Mouse (Mus musculus): ENCODE results near the gene Mdm2. TPM values are rescaled to one million over a fixed set of nuclear protein-coding genes. Genes with fewer than 3 reads are reported as not detected.
A peak's percentile ranks its signal among the peaks of the same experiment; 100 is the strongest.

Mdm2 gene
- polyA plus RNA-seq, 1 experiment from 2014 or later, result 20.7 TPM

DNA sequence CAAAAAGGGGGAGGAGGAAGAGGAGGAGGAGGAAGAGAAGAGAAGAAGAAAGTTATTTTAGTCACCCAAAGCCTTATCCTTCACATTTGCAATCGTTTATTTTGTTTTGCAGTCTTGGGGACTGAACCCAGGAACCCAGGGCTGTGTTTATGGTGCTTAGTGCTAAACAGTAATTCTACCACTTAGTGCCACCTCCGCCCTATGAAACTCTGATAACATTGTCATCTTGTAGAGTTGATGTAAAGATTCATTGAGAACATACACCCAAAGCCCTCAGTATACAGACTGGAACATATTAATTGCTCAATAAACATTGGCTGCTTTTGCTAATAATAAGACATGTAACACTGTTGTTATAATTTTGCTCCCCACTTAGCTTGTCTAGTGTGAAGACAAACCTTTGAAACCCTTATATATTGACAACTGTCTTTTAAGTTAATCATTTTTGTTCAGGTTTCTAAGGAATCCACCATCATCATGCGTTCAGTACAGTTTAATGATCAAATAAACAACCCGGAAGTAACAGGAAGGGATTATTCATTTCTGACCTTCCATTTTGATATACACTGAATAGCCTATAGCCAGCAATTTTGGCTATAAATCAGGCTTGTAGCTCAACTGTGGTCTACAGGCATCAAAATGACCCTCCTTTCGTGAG is 31.4 kb downstream of the Mdm2 start:
- Histone ChIP-seq H3K4me1 (ENCODE audit: control insufficient read depth, low read depth, low read length) (peaks cover 10% of the 10 kb centered on the region), H3K4me3 (ENCODE audit: low read depth, low read length) (no peak overlapping the region), H3K36me3 (ENCODE audit: control insufficient read depth, insufficient read depth) (no peaks in the 10 kb centered on the region), H3K9ac (ENCODE audit: low read depth, low read length) (no peak overlapping the region), H3K4me2 (ENCODE audit: low read depth, low read length) (no peak overlapping the region), H3K27ac (ENCODE audit: low read length) (no peak overlapping the region), H3K27me3 (ENCODE audit: control insufficient read depth, insufficient read depth, low read depth, low read length) (no peaks in the 10 kb centered on the region), H3K9me3 (replicated peaks; ENCODE audit: control insufficient read depth, low read length) (no peaks in the 10 kb centered on the region)
- ATAC-seq (ENCODE audit: low read depth), result no peak
- 73% methylated on average over 5 of the region's 5 CpGs for WGBS (ENCODE audit: insufficient replicate concordance)

DNA sequence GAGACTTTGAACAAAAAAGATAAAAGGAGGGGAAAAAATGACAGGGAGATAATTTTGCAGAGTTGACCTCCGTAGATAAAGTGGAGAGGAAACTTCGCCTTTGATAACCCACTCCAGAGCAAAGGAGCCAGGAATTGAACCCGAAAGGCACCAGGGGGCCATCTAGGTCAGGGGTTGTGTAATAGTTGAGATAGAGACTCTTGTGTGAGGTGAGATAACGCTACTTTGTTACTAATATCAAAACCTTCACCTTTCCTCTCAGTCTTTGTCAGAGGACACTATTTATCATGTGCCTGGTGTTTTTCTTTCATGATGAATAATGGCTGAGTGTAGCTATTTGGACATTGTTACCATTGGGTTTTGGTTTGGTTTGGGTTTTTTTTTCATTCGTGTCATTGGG is 32.2 kb downstream of the Mdm2 start:
- Histone ChIP-seq H3K36me3 (ENCODE audit: control insufficient read depth, insufficient read depth) (no peaks in the 10 kb centered on the region), H3K4me3 (ENCODE audit: low read depth, low read length) (no peak overlapping the region), H3K27ac (ENCODE audit: low read length) (no peak overlapping the region), H3K9ac (ENCODE audit: low read depth, low read length) (no peak overlapping the region), H3K27me3 (ENCODE audit: control insufficient read depth, insufficient read depth, low read depth, low read length) (no peaks in the 10 kb centered on the region), H3K4me2 (ENCODE audit: low read depth, low read length) (no peak overlapping the region), H3K9me3 (replicated peaks; ENCODE audit: control insufficient read depth, low read length) (no peaks in the 10 kb centered on the region), H3K4me1 (ENCODE audit: control insufficient read depth, low read depth, low read length) (peaks cover 10% of the 10 kb centered on the region)
- ATAC-seq (ENCODE audit: low read depth), result peak; percentile 49
- WGBS (ENCODE audit: insufficient replicate concordance), result 15% methylated on average over 5 of the region's 5 CpGs

DNA sequence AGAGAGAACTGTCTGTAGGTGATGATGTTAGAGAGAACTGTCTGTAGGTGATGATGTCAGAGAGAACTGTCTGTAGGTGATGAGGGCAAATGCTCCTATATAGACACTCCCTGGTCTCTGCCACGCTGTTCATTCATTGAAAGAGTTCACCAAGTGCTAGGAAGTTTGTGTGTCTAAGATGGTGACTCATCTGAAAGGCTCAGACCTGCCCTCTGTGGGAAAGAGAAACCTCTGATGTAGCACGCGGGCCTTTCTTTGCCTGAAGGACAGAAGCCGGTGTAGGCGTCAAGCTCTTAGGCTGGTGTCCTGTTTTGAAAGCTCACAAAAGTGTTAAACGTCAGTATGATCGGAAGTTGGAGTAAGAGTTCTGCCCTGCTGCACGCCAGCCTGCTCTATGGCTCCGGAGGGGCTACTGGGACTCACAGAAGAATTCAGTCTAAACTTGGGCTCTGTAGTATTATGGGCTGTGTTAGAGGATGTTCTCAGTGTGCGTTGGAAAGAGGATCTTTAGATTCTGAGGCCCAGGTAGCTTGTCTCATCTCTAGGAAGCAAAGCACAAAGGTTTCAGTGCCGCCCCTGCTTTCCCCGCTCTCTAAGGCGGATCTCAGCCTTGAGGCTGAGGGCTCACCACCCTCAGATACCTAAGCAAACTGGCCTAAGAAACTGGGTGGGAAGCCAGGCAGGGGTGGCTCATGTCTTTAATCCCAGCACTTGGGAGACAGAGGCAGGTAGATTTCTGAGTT is 32.9 kb downstream of the Mdm2 start:
- 63% methylated on average over 13 of the region's 13 CpGs for WGBS (ENCODE audit: insufficient replicate concordance)
- H3K9me3 ChIP-seq (replicated peaks; ENCODE audit: control insufficient read depth, low read length), result no peaks in the 10 kb centered on the region
- H3K4me1 ChIP-seq (ENCODE audit: control insufficient read depth, low read depth, low read length), result peaks cover 10% of the 10 kb centered on the region
- no peak overlapping the region for H3K4me2 ChIP-seq (ENCODE audit: low read depth, low read length)
- H3K36me3 ChIP-seq (ENCODE audit: control insufficient read depth, insufficient read depth), result no peaks in the 10 kb centered on the region
- H3K9ac ChIP-seq (ENCODE audit: low read depth, low read length), result peak overlapping the region; percentile 7; the same call in 1 of the 2 replicates
- no peak for ATAC-seq (ENCODE audit: low read depth)
- no peaks in the 10 kb centered on the region for H3K27me3 ChIP-seq (ENCODE audit: control insufficient read depth, insufficient read depth, low read depth, low read length)
- H3K4me3 ChIP-seq (ENCODE audit: low read depth, low read length), result no peak overlapping the region
- no peak overlapping the region for H3K27ac ChIP-seq (ENCODE audit: low read length)

DNA sequence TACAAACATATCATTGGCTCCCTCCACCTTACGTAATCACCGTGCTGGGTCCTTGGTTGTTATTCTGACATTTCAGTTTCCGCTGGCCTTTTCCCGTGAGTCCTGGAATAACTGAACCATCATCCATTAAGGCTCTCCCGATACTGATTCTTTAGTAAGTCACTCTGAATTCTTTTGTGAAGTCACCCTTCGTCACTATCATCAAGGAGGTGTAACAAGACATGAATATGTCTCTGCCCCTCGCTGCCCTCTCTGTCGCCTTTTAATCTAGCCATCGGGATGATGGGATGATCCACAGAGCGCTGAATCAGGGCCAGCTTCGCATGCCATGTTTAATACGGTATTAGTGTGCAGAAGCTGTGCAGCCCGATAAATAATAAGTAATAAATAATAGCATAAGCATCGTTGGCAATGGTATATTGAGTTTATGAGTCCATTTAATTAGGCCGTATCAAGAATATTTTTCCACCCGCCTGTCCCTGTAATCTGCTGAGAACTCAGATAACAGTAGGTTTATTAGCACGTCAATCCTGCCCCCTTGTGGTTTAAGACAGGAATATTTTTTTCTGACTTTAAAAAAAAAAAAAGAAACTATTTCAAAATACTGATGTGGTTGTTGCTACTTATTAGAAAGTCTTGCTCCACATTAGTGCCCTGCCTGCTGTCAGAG is 33.8 kb downstream of the Mdm2 start:
- H3K9ac ChIP-seq (ENCODE audit: low read depth, low read length), result no peak overlapping the region
- WGBS (ENCODE audit: insufficient replicate concordance), result 30% methylated on average over 17 of the region's 17 CpGs
- no peaks in the 10 kb centered on the region for H3K27me3 ChIP-seq (ENCODE audit: control insufficient read depth, insufficient read depth, low read depth, low read length)
- H3K27ac ChIP-seq (ENCODE audit: low read length), result no peak overlapping the region
- peak overlapping the region; percentile 35; the same call in 1 of the 2 replicates for H3K4me2 ChIP-seq (ENCODE audit: low read depth, low read length)
- no peak for ATAC-seq (ENCODE audit: low read depth)
- H3K9me3 ChIP-seq (replicated peaks; ENCODE audit: control insufficient read depth, low read length), result no peaks in the 10 kb centered on the region
- H3K4me1 ChIP-seq (ENCODE audit: control insufficient read depth, low read depth, low read length), result peaks cover 10% of the 10 kb centered on the region
- H3K36me3 ChIP-seq (ENCODE audit: control insufficient read depth, insufficient read depth), result no peaks in the 10 kb centered on the region
- H3K4me3 ChIP-seq (ENCODE audit: low read depth, low read length), result no peak overlapping the region

DNA sequence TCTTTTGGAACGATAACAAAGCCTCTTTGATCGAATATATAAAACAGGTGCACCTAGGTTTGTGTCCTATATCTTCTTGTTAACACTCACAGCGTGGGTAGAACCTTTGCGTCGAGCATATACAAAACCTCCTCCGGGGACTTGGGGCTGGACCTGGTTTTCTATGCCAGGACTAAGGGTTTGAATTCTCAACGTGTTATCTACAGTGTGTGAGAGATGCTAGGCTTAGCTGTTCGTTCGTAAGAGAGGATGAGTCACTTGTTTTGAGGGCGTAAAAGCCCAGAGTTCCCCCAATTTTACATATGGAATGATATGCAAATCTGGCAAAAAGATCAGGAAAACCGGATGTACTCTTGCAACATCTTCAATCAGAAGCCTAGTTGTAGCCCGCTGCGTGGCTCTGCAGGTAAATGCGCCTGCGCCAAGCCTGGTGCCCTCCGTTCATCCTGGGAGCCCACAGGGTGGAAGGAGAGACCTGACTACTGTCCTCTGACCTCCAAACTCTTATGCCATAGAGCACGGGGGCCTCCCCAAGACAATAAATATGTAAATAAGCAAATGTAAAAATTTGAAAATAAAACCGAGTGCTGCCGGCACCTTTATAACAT is 34.4 kb downstream of the Mdm2 start:
- no peak overlapping the region for H3K4me3 ChIP-seq (ENCODE audit: low read depth, low read length)
- H3K9ac ChIP-seq (ENCODE audit: low read depth, low read length), result no peak overlapping the region
- 32% methylated on average over 19 of the region's 19 CpGs for WGBS (ENCODE audit: insufficient replicate concordance)
- peaks cover 10% of the 10 kb centered on the region for H3K4me1 ChIP-seq (ENCODE audit: control insufficient read depth, low read depth, low read length)
- peak overlapping the region; percentile 28 for H3K4me2 ChIP-seq (ENCODE audit: low read depth, low read length)
- no peak overlapping the region for H3K27ac ChIP-seq (ENCODE audit: low read length)
- H3K27me3 ChIP-seq (ENCODE audit: control insufficient read depth, insufficient read depth, low read depth, low read length), result no peaks in the 10 kb centered on the region
- no peaks in the 10 kb centered on the region for H3K9me3 ChIP-seq (replicated peaks; ENCODE audit: control insufficient read depth, low read length)
- H3K36me3 ChIP-seq (ENCODE audit: control insufficient read depth, insufficient read depth), result no peaks in the 10 kb centered on the region
- ATAC-seq (ENCODE audit: low read depth), result no peak

DNA sequence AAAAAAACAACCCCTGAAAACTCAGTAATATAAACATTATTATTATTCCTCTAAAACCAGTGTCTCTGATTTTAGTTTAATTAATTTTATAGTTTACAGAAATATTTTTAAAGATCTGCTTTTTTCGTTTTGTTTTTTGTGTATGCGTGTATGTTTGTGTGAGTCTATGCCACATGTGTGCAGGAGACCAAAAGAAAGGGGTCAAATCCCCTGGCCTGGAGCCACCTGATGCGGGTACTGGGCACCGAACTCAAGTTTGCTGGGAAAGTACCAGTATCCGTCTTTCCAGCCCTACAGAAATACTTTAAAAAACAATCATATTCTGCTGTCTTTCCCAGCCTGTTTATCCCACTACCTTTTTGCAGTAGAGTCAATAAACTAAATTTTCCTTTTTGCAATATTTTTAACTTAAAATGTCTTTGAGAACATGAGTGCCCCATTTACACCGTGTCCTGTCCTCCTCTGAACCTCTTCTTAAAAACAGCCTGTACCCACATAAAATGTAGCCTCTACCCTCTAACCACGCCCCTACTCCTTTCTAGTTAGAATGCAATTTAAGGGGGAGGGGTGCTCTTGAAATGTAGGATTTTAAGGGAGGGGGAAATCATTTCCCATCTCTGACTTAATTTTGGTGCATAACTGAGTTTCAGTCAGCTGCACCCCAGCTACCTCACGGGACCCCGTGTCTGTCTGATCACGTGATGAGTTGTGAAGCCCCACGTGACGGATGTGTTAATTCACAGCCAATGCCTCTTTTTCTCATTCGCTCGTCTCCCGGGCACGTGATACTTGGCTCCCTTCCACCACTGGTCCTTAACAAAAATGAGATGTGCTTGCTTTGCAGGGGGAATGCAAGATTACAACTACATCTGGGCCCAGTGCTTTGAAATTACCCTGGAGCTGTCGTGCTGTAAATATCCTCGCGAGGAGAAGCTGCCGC is 35.2 kb downstream of the Mdm2 start:
- WGBS (ENCODE audit: insufficient replicate concordance), result 35% methylated on average over 20 of the region's 20 CpGs
- no peak for ATAC-seq (ENCODE audit: low read depth)
- Histone ChIP-seq H3K4me1 (ENCODE audit: control insufficient read depth, low read depth, low read length) (peaks cover 10% of the 10 kb centered on the region), H3K9me3 (replicated peaks; ENCODE audit: control insufficient read depth, low read length) (no peaks in the 10 kb centered on the region), H3K4me2 (ENCODE audit: low read depth, low read length) (peak overlapping the region; percentile 28), H3K9ac (ENCODE audit: low read depth, low read length) (no peak overlapping the region), H3K27me3 (ENCODE audit: control insufficient read depth, insufficient read depth, low read depth, low read length) (no peaks in the 10 kb centered on the region), H3K36me3 (ENCODE audit: control insufficient read depth, insufficient read depth) (no peaks in the 10 kb centered on the region), H3K27ac (ENCODE audit: low read length) (no peak overlapping the region), H3K4me3 (ENCODE audit: low read depth, low read length) (no peak overlapping the region)

DNA sequence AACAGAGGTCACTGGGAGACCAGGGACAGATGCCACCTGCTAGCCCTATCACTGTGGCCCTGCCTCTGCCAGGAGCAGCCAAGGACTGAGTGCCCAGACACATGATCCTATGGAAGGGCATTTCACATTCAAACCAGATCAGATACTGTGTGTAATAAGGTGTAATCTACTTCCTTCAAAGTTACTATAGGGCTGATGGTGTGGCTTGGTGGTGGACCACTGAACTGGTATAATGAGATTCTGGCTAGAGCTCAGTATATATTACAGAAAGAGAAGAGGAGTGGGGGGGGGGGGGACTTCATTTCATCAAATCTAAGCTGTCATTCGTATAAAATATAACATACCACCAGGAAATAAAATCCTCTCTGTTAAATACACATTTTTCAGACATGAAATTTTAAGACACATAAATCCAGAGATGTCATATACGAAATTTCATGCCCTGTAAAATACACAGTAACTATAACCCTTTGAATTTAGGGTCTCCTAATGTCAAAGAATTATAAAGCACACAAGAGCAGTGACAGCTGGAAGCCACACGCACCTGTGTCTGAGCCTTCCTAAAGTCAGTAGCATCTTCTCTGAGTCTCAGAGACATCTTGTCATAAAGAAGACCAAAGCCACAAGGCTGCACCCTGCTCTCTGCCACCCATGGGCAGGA is 36.1 kb downstream of the Mdm2 start:
- Histone ChIP-seq H3K4me1 (ENCODE audit: control insufficient read depth, low read depth, low read length) (peaks cover 10% of the 10 kb centered on the region), H3K27ac (ENCODE audit: low read length) (no peak overlapping the region), H3K4me2 (ENCODE audit: low read depth, low read length) (no peak overlapping the region), H3K4me3 (ENCODE audit: low read depth, low read length) (no peak overlapping the region), H3K9me3 (replicated peaks; ENCODE audit: control insufficient read depth, low read length) (no peaks in the 10 kb centered on the region), H3K9ac (ENCODE audit: low read depth, low read length) (no peak overlapping the region), H3K27me3 (ENCODE audit: control insufficient read depth, insufficient read depth, low read depth, low read length) (no peaks in the 10 kb centered on the region), H3K36me3 (ENCODE audit: control insufficient read depth, insufficient read depth) (no peaks in the 10 kb centered on the region)
- ATAC-seq (ENCODE audit: low read depth), result no peak
- WGBS (ENCODE audit: insufficient replicate concordance), result 54% methylated on average over 3 of the region's 3 CpGs

DNA sequence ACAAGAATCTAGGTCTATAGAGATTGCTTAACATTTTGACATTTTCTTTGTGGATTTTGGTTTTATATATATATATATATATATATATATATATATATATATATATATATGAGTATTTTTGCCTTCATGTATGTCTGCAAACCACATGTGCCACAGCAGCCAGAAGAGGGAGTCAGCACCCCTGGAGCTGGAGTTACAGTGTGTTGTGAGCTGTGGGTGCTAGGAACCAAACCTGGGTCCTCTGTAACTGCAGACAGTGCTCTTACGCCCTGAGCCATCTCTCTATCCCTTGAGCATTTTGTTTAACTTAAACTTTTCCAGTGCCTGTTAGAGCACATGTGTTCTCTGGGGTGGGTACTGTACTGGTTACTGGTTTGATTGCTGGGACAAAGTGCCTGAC is 36.6 kb downstream of the Mdm2 start:
- no peaks in the 10 kb centered on the region for H3K36me3 ChIP-seq (ENCODE audit: control insufficient read depth, insufficient read depth)
- 70% methylated on average over 1 of the region's 1 CpGs for WGBS (ENCODE audit: insufficient replicate concordance)
- H3K4me3 ChIP-seq (ENCODE audit: low read depth, low read length), result no peak overlapping the region
- no peak overlapping the region for H3K9ac ChIP-seq (ENCODE audit: low read depth, low read length)
- no peaks in the 10 kb centered on the region for H3K9me3 ChIP-seq (replicated peaks; ENCODE audit: control insufficient read depth, low read length)
- no peak overlapping the region for H3K27ac ChIP-seq (ENCODE audit: low read length)
- peaks cover 10% of the 10 kb centered on the region for H3K4me1 ChIP-seq (ENCODE audit: control insufficient read depth, low read depth, low read length)
- ATAC-seq (ENCODE audit: low read depth), result no peak
- no peak overlapping the region for H3K4me2 ChIP-seq (ENCODE audit: low read depth, low read length)
- H3K27me3 ChIP-seq (ENCODE audit: control insufficient read depth, insufficient read depth, low read depth, low read length), result no peaks in the 10 kb centered on the region
